Mouse (Mus musculus): ENCODE measurements around the gene 1700034J05Rik. TPM values are rescaled to one million over a fixed set of nuclear protein-coding genes. Genes with fewer than 3 reads are reported as not detected.

1700034J05Rik gene
- polyA plus RNA-seq, 1 experiment from 2014 or later, result 0.13 TPM

DNA sequence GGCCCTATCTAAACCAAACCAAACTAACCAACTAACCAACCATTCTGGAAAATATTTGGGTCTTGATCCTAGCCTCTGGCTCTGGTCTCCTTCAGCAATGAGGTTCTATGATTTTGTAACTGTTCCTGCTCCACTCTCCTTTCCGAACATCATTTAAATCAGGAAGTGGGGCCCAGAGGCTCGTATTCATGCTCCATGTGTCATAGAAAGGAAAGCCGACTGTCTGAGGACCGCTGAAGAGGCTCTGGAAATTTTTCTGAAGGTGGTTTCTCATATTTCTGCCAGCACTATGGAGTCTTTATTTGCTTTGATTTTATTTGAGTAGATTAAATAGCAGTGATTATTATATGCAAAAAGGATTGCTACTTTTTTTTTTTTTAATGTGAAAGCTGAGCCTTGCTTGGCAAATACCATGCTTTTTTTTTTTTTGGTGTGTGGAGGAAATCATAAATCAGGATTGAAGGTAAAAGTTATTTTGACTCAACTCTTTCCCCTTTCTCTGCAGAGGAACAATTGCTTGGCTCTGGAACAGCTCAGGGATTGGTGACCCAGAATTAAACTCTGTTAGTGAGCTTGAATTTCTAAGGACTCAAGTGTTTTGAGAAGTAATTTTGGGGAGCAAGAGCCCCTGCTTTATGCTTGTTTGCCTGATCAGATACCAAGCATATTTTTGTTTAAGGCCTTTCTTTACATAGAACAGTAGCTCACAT, 40.6 kb downstream of the 1700034J05Rik start:
- H3K9me3 ChIP-seq, result no peaks in the 10 kb centered on the region
- H3K27ac ChIP-seq, result peak overlapping the region; percentile 80
- H3K4me3 ChIP-seq, result no peak overlapping the region
- H3K36me3 ChIP-seq, result 0 out of 2 replicates have a peak, but pooled peaks cover 3% of the 10 kb centered on the region
- no peak overlapping the region for H3K4me2 ChIP-seq
- H3K4me1 ChIP-seq, result peaks cover 28% of the 10 kb centered on the region
- WGBS, result 6% methylated on average over 4 of the region's 4 CpGs
- no peak for ATAC-seq (ENCODE audit: insufficient number of reproducible peaks, low FRiP score, low TSS enrichment, low read depth)
- H3K9ac ChIP-seq, result no peak overlapping the region
- no peaks in the 10 kb centered on the region for H3K27me3 ChIP-seq

DNA sequence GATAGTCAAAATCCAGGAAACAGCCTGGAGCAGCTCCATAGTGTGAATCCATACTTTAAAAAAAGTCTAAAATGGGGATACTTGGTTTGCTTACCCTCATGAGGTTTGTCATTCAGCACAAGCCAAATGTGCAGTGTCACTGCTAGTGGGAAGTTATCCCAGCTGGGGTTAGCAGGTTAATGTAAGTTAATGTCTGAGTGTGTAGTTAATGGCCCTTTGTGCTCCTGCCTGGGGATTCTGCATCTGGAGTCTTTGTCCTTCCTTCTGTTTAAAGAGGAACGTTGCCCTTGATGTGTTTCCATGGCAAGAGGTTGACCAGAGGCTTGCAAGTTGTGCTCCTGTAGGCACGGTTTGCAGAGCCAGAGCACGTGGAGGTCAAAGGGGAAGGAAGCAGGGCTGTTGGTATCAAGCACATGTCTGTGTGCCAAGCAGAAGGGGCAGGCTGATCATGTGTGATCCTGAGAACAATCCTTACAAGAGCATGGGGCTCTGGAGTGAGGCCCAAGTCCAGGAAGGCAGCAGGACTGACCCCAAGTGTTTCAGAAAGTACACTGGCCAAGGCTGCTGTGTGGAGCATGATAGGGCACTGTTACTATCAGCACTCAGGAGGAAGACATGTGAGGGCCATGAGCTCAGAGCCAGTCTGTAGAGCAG, 41.3 kb downstream of the 1700034J05Rik start:
- Histone ChIP-seq H3K27me3 (no peaks in the 10 kb centered on the region), H3K4me1 (peaks cover 29% of the 10 kb centered on the region), H3K36me3 (no peaks in the 10 kb centered on the region), H3K9me3 (no peaks in the 10 kb centered on the region), H3K9ac (no peak overlapping the region), H3K4me2 (no peak overlapping the region), H3K4me3 (no peak overlapping the region), H3K27ac (peak overlapping the region; percentile 80)
- no peak for ATAC-seq (ENCODE audit: insufficient number of reproducible peaks, low FRiP score, low TSS enrichment, low read depth)
- WGBS, result 17% methylated on average over 3 of the region's 3 CpGs

DNA sequence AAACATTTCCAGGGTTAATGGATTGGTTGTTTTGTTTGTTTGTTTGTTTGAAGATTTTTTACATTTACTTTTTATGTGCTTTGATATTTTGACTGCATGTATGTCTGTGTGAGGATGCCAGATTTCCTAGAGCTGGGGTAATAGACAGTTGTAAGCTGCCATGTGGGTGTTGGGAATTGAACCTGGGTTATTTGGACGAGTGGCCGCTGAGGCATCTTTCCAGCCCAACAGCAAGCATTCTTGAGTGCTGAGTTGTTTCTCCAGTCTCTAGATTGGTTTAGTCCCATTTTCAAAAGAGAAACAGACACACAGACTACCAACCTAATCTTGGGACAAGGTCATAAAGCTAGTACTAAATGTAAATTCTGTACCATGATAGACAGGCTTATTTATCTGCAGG, 43.4 kb downstream of the 1700034J05Rik start:
- no peak overlapping the region for H3K27ac ChIP-seq
- no peak for ATAC-seq (ENCODE audit: insufficient number of reproducible peaks, low FRiP score, low TSS enrichment, low read depth)
- WGBS, result 75% methylated on average over 2 of the region's 2 CpGs
- H3K27me3 ChIP-seq, result no peaks in the 10 kb centered on the region
- H3K4me3 ChIP-seq, result no peak overlapping the region
- H3K36me3 ChIP-seq, result no peaks in the 10 kb centered on the region
- H3K4me2 ChIP-seq, result no peak overlapping the region
- no peak overlapping the region for H3K9ac ChIP-seq
- H3K9me3 ChIP-seq, result no peaks in the 10 kb centered on the region
- H3K4me1 ChIP-seq, result peaks cover 37% of the 10 kb centered on the region

DNA sequence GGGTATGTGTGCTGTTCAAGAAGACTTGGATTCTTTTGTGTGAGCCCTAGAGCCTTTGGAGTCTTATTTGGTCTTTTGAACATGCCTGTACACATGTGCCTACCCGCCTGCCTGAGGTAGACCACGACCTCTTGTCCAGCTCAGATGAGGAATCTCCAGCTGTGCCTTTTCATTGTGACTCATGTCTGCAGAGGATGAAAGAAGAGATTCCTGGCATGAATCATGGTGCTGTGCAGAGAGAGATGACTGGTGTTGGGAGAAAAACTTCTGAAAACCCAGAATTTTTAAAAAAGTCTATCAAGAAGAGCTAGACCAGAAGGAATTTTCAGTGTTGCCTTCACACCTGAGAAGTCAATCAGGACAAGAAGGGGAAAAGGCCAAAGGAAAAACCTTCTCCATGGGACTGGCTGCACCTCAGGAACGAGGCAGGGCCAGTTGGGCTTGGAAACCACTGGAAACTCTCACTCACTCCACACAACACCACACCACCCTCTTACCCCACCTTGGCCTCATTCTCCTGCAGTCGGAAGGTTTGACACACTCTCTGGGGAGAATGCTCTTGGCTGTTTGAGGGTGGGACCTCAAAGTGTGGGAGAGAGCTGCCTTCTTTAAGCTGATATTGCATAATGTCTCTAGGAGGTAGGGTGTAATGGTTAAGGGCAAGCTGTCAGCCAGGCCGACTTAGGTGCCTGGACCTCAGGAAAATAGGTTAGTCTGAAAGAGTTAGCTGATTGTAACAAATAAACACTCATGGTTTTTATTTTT, 44.3 kb downstream of the 1700034J05Rik start:
- 66% methylated on average over 5 of the region's 5 CpGs for WGBS
- Histone ChIP-seq H3K27ac (peak overlapping the region; percentile 38; the same call in 1 of the 2 replicates), H3K9ac (no peak overlapping the region), H3K27me3 (no peaks in the 10 kb centered on the region), H3K4me3 (no peak overlapping the region), H3K9me3 (no peaks in the 10 kb centered on the region), H3K4me2 (no peak overlapping the region), H3K36me3 (no peaks in the 10 kb centered on the region), H3K4me1 (peaks cover 37% of the 10 kb centered on the region)
- no peak for ATAC-seq (ENCODE audit: insufficient number of reproducible peaks, low FRiP score, low TSS enrichment, low read depth)

DNA sequence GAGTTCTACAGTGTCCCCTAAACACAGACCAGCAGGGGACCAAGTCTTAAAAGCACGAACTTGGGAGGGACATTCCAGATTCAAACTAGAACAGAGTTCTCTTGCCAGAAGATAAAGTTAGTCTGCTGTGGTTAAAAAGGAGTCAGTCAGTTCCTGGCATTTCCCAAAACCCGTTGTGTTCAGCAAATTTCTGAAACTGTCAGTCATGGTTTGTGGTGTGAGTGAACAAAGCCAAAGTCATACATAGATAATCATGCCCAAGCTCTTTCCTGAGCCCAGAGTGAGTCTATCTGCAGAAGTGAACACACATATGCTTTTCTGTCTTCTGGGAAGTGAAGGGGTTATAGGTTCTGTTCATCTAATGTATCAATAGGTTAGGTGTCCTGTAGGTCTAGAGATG, 45.4 kb downstream of the 1700034J05Rik start:
- 56% methylated on average over 2 of the region's 2 CpGs for WGBS
- H3K36me3 ChIP-seq, result no peaks in the 10 kb centered on the region
- no peaks in the 10 kb centered on the region for H3K9me3 ChIP-seq
- no peak overlapping the region for H3K27ac ChIP-seq
- no peak for ATAC-seq (ENCODE audit: insufficient number of reproducible peaks, low FRiP score, low TSS enrichment, low read depth)
- peaks cover 33% of the 10 kb centered on the region for H3K4me1 ChIP-seq
- no peak overlapping the region for H3K4me3 ChIP-seq
- H3K27me3 ChIP-seq, result no peaks in the 10 kb centered on the region
- H3K4me2 ChIP-seq, result no peak overlapping the region
- H3K9ac ChIP-seq, result no peak overlapping the region

DNA sequence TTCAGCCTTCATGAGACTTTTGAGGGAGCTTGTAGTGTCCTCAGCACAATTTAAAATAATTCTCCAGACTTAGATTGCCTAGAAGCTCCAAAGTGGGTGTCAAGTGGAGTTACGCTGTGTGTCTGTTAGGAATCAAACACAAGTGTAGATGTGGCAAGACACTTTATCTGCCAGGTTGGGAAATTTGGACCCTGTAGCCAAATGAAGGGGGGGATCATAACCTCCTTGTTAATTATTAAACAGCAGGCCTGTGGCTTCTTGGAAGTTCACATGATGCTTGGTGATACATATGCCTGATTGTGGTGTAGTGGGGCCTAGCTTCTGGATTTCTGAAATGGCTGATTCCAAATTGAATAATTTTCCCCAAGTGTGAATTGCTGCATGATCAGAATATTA, 46.4 kb downstream of the 1700034J05Rik start:
- no peak overlapping the region for H3K4me3 ChIP-seq
- WGBS, result 93% methylated on average over 1 of the region's 1 CpGs
- H3K9ac ChIP-seq, result no peak overlapping the region
- no peak for ATAC-seq (ENCODE audit: insufficient number of reproducible peaks, low FRiP score, low TSS enrichment, low read depth)
- peaks cover 24% of the 10 kb centered on the region for H3K4me1 ChIP-seq
- H3K27ac ChIP-seq, result no peak overlapping the region
- no peak overlapping the region for H3K4me2 ChIP-seq
- no peaks in the 10 kb centered on the region for H3K27me3 ChIP-seq
- H3K36me3 ChIP-seq, result no peaks in the 10 kb centered on the region
- H3K9me3 ChIP-seq, result no peaks in the 10 kb centered on the region

DNA sequence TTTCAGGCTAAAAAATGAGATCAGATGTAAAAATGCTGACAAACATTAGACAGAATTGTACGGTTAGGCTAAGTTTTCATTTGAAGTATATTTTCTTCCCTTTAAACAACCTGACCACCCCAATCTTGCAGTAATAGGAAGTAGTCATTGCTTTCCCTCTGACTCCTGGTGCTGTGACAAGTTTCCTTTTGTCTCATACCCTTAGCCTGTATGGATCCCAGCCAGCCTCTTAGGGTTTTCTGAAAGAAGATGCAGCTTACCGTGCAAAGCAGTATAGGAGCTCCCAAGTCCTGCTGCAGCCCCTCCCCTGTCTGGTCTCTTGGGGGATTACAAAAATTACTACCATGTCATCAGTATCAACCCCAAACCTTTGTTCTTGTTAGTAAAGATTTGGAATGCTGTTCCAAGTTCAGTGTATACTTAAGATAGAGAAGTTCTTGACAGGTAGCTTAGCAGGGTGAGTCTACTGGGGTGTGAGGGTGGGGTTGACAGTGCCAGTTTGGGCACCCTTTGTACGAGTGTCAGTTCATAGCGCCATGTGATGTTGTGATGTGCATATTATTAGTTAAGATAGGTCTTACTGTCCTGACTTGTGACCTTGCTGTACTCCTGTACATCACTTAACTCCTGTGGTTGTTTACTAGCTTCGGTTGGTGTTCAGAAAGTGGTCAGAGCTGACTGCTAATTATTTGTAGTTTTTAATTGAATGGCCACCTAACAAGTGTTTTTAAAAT, 47.0 kb downstream of the 1700034J05Rik start:
- Histone ChIP-seq H3K9ac (no peak overlapping the region), H3K36me3 (no peaks in the 10 kb centered on the region), H3K27ac (no peak overlapping the region), H3K9me3 (no peaks in the 10 kb centered on the region), H3K4me2 (no peak overlapping the region), H3K4me1 (peaks cover 20% of the 10 kb centered on the region; the same call in 1 of the 2 replicates), H3K4me3 (no peak overlapping the region), H3K27me3 (no peaks in the 10 kb centered on the region)
- no peak for ATAC-seq (ENCODE audit: insufficient number of reproducible peaks, low FRiP score, low TSS enrichment, low read depth)
- 76% methylated on average over 5 of the region's 5 CpGs for WGBS

DNA sequence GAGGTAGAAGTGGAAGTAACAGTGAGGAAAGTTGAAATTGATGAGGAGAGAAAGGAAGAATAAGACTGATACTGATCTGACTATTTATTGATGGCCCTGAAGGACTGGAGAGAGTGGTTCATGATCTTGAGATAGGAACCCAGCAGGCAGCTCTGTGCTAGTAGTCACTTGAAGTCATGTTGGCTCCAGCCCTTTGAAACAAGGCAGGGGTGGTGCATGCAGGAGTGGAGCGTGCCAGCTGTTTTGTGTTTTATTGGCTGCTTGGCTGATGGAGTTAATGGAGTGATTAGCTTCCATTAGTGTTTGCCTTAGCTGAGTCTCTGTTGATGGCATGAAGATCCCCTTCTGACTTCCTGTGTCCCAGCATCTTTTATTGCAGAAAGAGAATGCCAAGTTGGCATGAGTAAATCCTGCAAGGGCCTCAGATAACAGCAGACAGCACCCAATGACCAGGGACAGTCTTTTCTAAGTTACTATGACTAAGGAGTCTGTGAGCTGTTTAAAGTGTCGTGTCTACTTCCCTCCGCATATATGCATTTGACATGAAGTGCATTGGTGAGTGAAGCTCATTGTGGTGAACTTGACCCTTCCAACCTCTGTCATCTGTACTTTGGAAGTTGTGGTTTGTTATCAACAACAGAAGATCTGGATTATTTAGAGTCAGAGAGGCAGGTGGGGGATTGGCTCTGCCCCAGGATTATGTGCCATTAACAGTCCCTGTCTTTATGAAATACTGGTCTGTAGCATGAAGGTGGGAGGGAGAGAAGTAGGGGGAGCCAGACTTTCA, 48.0 kb downstream of the 1700034J05Rik start:
- Histone ChIP-seq H3K27ac (no peak overlapping the region), H3K36me3 (0 out of 2 replicates have a peak, but pooled peaks cover 2% of the 10 kb centered on the region), H3K4me3 (no peak overlapping the region), H3K27me3 (no peaks in the 10 kb centered on the region), H3K9me3 (no peaks in the 10 kb centered on the region), H3K4me2 (no peak overlapping the region), H3K4me1 (peaks cover 20% of the 10 kb centered on the region; the same call in 1 of the 2 replicates), H3K9ac (no peak overlapping the region)
- 82% methylated on average over 3 of the region's 3 CpGs for WGBS
- ATAC-seq (ENCODE audit: insufficient number of reproducible peaks, low FRiP score, low TSS enrichment, low read depth), result no peak

DNA sequence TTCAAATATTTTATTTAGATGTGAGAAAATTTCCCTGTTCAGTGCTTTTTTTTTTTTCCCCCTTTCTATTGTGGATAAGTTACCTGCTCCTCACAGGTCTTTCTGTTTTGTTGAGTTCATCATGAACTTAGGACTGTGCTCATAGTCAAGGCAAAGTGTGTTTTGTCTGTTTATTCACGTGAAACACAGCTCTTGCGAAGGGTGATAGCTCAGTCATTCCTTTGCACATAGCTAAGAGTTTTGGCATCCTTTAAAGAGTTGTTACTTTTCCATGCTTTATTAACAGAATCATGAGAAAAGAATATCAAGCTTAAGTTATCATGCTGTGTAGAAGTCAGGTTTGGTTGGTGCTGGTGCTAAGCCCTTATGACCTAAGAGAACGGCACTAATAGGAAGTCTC, 49.5 kb downstream of the 1700034J05Rik start:
- no peak for ATAC-seq (ENCODE audit: insufficient number of reproducible peaks, low FRiP score, low TSS enrichment, low read depth)
- Histone ChIP-seq H3K4me2 (no peak overlapping the region), H3K9me3 (no peaks in the 10 kb centered on the region), H3K4me1 (peaks cover 16% of the 10 kb centered on the region; the same call in 1 of the 2 replicates), H3K27ac (no peak overlapping the region), H3K9ac (no peak overlapping the region), H3K4me3 (no peak overlapping the region), H3K36me3 (0 out of 2 replicates have a peak, but pooled peaks cover 3% of the 10 kb centered on the region), H3K27me3 (no peaks in the 10 kb centered on the region)
- WGBS, result 82% methylated on average over 3 of the region's 3 CpGs

DNA sequence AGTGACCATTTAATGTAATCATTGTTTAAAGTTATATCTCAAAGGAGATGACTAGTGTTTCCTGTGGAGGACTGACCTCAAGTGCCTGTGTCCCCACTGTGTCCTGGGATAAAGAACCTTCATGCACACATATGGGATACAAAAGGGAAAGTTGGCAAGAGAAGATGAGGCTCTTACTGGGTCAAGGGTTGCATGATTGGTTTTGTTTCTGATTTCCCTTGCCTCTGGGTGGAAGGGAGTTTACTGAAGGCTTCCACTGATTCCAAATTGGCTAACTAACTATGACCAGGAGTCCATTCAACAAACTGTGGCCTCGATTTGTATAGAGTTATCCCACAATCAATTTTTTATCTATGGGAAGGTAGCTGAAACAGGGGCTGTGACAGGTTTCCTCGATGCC, 50.6 kb downstream of the 1700034J05Rik start:
- Histone ChIP-seq H3K4me3 (no peak overlapping the region), H3K4me2 (no peak overlapping the region), H3K9me3 (no peaks in the 10 kb centered on the region), H3K4me1 (peaks cover 11% of the 10 kb centered on the region; the same call in 1 of the 2 replicates), H3K9ac (no peak overlapping the region), H3K27me3 (no peaks in the 10 kb centered on the region), H3K36me3 (0 out of 2 replicates have a peak, but pooled peaks cover 3% of the 10 kb centered on the region), H3K27ac (no peak overlapping the region)
- no peak for ATAC-seq (ENCODE audit: insufficient number of reproducible peaks, low FRiP score, low TSS enrichment, low read depth)
- 81% methylated on average over 2 of the region's 2 CpGs for WGBS

DNA sequence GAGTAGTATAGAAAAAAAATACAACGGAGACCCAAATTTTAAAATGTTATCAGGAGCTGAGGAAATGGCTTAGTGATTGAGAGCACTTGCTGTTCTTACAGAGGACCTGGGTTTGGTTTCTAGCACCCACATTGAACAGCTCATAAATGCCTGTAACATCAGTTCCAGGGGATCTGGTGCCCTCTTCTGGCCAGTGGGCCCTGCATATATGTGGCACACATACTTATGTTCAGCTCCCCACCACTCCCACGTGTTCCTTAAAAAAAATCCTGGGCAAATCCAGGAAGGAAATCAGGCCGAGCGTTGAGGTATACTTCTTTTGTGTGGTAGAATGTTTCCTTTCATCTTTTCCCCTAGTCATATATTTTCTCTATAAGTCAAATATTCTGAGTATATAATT, 52.3 kb downstream of the 1700034J05Rik start:
- H3K4me1 ChIP-seq, result peaks cover 11% of the 10 kb centered on the region; the same call in 1 of the 2 replicates
- H3K27ac ChIP-seq, result no peak overlapping the region
- H3K4me3 ChIP-seq, result no peak overlapping the region
- no peak overlapping the region for H3K4me2 ChIP-seq
- H3K36me3 ChIP-seq, result 0 out of 2 replicates have a peak, but pooled peaks cover 3% of the 10 kb centered on the region
- 87% methylated on average over 4 of the region's 4 CpGs for WGBS
- no peaks in the 10 kb centered on the region for H3K27me3 ChIP-seq
- no peak for ATAC-seq (ENCODE audit: insufficient number of reproducible peaks, low FRiP score, low TSS enrichment, low read depth)
- no peaks in the 10 kb centered on the region for H3K9me3 ChIP-seq
- no peak overlapping the region for H3K9ac ChIP-seq
